Mouse (Mus musculus) mature B cell (primary cell): ENCODE measurements around the gene Syt15.
"Not testable (repeated sequence)": the region's sequence is repeated elsewhere in the genome, so short reads cannot be mapped to it uniquely, and the experiment has no call there.

Experiments
- in situ Hi-C: fragments of 300-500 bp; cut with MboI; formaldehyde crosslinking; loops from 2 replicates; pipeline ENCODE4 v1.14.3; 2019

Gene Syt15

GRCm38 (mm10) chr14:34227981-34228380, 8.6 kb downstream of the Syt15 start:
- in situ Hi-C loops = no loop called here

GRCm38 (mm10) chr14:34228830-34229506, 9.6 kb downstream of the Syt15 start:
- in situ Hi-C loops = no loop called here

- in situ Hi-C loops = no loop called here
These were observed 12.9 kb downstream of the Syt15 start for GRCm38 (mm10) chr14:34232340-34232739.

GRCm38 (mm10) chr14:34232866-34233680, 13.7 kb downstream of the Syt15 start:
- in situ Hi-C loops = no loop called here

- in situ Hi-C loops = no loop called here
These were observed 14.5 kb downstream of the Syt15 start for GRCm38 (mm10) chr14:34233846-34234245.

- in situ Hi-C loops = no loop called here
These were observed 15.4 kb downstream of the Syt15 start for GRCm38 (mm10) chr14:34234630-34235380.

GRCm38 (mm10) chr14:34240263-34240662, 20.9 kb downstream of the Syt15 start:
- in situ Hi-C loops = no loop called here

- in situ Hi-C loops = no loop called here
These were observed 21.3 kb downstream of the Syt15 start for GRCm38 (mm10) chr14:34240676-34241075.

- in situ Hi-C loops = no loop called here
These were observed 33.2 kb downstream of the Syt15 start for GRCm38 (mm10) chr14:34252470-34253145.

- in situ Hi-C loops = no loop called here
These were observed 33.9 kb downstream of the Syt15 start for GRCm38 (mm10) chr14:34253261-34253660.

GRCm38 (mm10) chr14:34258525-34258924, 39.1 kb downstream of the Syt15 start:
- in situ Hi-C loops = not testable (repeated sequence)

GRCm38 (mm10) chr14:34268046-34268445, 48.7 kb downstream of the Syt15 start:
- in situ Hi-C loops = no loop called here

GRCm38 (mm10) chr14:34273280-34273679, 53.9 kb downstream of the Syt15 start:
- in situ Hi-C loops = no loop called here

- in situ Hi-C loops = no loop called here
These were observed 54.7 kb downstream of the Syt15 start for GRCm38 (mm10) chr14:34274141-34274540.

GRCm38 (mm10) chr14:34275225-34275624, 55.8 kb downstream of the Syt15 start:
- in situ Hi-C loops = no loop called here

- in situ Hi-C loops = no loop called here
These were observed 60.3 kb downstream of the Syt15 start for GRCm38 (mm10) chr14:34279726-34280125.
